Mouse (Mus musculus): Measurements from ENCODE around the gene Wap.

Wap gene

GRCm38 (mm10) chr11:6627731-6628130 lies 10.7 kb downstream of the Wap start:
- CTCF ChIA-PET = no interaction called here

- CTCF ChIA-PET = no interaction called here
These were observed 12.1 kb downstream of the Wap start for GRCm38 (mm10) chr11:6626388-6626772.

- CTCF ChIA-PET = interaction anchor here (0.6 to 0.7 kb wide), 2 partner anchors 15 to 149 kb away, joined by 8 to 11 read pairs; no protein-coding TSS in a partner anchor
These were observed 12.7 kb downstream of the Wap start, which contains the start of gene Tbrg4 for GRCm38 (mm10) chr11:6625478-6626387. Gene Tbrg4 (minus strand): TSS chr11:6626067.

- CTCF ChIA-PET = interaction anchor here (0.6 to 0.7 kb wide), 2 partner anchors 16 to 148 kb away, joined by 8 to 11 read pairs; no protein-coding TSS in a partner anchor
These were observed 13.6 kb downstream of the Wap start for GRCm38 (mm10) chr11:6624619-6625382.

- CTCF ChIA-PET = no interaction called here
These were observed 14.7 kb downstream of the Wap start for GRCm38 (mm10) chr11:6623704-6624103.

- CTCF ChIA-PET = no interaction called here
These were observed 22.9 kb downstream of the Wap start for GRCm38 (mm10) chr11:6615250-6616205.

GRCm38 (mm10) chr11:6605491-6606399 lies 32.7 kb downstream of the Wap start, which contains the start of gene Nacad:
Gene Nacad (minus strand): TSS chr11:6606053.
- CTCF ChIA-PET = no interaction called here

- CTCF ChIA-PET = no interaction called here
These were observed 33.4 kb downstream of the Wap start for GRCm38 (mm10) chr11:6605021-6605481.

GRCm38 (mm10) chr11:6604604-6604936 lies 33.9 kb downstream of the Wap start:
- CTCF ChIA-PET = interaction anchor here (0.9 kb wide), 1 partner anchor 30 kb away, joined by 4 read pairs; no protein-coding TSS in a partner anchor

GRCm38 (mm10) chr11:6603887-6604603 lies 34.4 kb downstream of the Wap start:
- CTCF ChIA-PET = interaction anchor here (0.5 to 0.9 kb wide), 2 partner anchors 29 to 83 kb away, joined by 4 to 6 read pairs; no protein-coding TSS in a partner anchor

GRCm38 (mm10) chr11:6603224-6603623 lies 35.2 kb downstream of the Wap start:
- CTCF ChIA-PET = interaction anchor here (0.5 kb wide), 1 partner anchor 82 kb away, joined by 6 read pairs; no protein-coding TSS in a partner anchor

GRCm38 (mm10) chr11:6602662-6603061 lies 35.8 kb downstream of the Wap start:
- CTCF ChIA-PET = no interaction called here

- CTCF ChIA-PET = no interaction called here
These were observed 36.6 kb downstream of the Wap start for GRCm38 (mm10) chr11:6601649-6602480.

GRCm38 (mm10) chr11:6600284-6600944 lies 38.0 kb downstream of the Wap start:
- CTCF ChIA-PET = no interaction called here

GRCm38 (mm10) chr11:6599831-6600230 lies 38.6 kb downstream of the Wap start:
- CTCF ChIA-PET = no interaction called here

GRCm38 (mm10) chr11:6599011-6599681 lies 39.3 kb downstream of the Wap start:
- CTCF ChIA-PET = no interaction called here

- CTCF ChIA-PET = no interaction called here
These were observed 40.1 kb downstream of the Wap start for GRCm38 (mm10) chr11:6598191-6598889.

Measured in spleen, embryonic (tissue).